Mouse (Mus musculus): ENCODE measurements around the gene Gbe1.

Gene Gbe1

GRCm38 (mm10) chr16:70358326-70358725 lies 44.6 kb downstream of the Gbe1 start:
- DNase-seq: no peak

DNA sequence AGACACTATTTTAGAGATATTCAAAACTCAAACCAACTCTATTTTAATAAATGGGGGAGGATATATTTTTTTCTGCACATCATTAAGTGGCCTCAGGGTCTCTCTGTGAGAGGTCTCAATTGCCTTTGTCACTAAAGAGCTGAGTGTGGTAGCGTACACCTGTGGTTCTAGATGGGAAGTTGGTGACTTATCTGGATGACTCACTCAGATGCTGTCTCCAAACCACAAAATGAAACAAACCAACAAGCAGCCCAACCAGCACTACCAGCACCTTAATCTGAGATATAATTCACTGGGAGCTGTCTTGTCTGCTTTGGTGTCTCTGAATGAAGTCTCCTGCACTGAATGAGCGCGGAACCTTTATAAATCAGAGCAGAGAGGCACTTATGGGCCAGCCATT lies 51.5 kb downstream of the Gbe1 start:
- no peak for DNase-seq

DNA sequence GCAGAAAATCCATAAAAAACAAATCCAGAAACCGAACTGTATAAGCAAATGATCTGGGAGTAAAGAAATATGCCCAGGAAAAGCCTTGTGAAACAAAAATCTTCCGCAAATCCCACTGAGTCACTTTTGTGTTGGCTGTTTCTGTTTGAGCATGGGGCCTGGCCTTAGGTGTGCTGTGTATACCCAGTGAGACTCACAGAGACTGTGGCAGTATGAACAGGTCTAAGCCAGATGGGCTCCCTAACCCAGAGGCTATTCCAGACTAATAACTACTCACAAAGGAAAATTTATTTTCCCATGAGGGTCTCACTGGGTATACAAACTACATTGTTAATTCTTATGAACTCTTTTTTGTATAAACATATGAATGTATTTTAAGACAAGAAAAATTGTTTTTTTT lies 67.3 kb downstream of the Gbe1 start:
- no peak for DNase-seq

DNA sequence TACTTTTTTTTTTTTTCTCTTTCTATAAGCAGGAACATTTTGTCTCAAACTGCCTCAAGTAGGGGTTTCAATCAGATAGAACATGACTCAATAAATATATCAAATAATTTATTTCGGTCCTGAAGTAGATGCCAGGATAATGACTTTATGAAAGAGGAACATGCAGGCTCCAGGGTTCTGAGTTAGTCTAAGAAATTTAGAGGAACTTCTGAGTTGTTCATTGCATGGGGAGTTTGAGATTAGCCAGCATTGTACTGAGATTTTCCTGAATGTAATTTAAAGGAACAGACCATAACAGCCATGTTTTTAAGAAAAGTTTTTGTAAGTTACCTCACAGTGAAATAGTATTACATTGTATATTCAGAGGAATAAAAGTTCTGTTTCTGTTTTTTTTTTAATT lies 71.7 kb downstream of the Gbe1 start:
- DNase-seq: no peak

GRCm38 (mm10) chr16:70387385-70387784 lies 73.6 kb downstream of the Gbe1 start:
- DNase-seq: no peak

- DNase-seq: no peak
These were observed 81.5 kb downstream of the Gbe1 start for GRCm38 (mm10) chr16:70395276-70395675.

DNA sequence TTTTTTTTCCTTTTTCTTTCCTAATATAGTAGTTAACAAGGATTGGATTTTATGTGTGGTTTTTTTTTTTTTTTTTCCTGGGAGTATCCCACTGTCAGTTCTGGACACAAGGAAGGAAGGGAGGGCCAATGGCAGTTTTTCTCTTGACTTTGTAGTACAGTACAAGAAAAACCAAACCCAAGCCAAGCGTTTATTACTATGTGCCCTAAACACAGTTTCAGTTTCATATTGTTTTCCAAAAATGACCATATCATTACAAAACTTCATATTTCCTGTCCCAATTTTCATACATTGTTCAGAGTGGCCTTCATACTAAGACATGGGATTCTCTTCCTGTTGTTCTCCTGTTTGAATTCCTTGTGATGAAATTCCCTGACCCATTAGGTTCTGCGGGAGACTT lies 94.0 kb downstream of the Gbe1 start:
- no peak for DNase-seq

DNA sequence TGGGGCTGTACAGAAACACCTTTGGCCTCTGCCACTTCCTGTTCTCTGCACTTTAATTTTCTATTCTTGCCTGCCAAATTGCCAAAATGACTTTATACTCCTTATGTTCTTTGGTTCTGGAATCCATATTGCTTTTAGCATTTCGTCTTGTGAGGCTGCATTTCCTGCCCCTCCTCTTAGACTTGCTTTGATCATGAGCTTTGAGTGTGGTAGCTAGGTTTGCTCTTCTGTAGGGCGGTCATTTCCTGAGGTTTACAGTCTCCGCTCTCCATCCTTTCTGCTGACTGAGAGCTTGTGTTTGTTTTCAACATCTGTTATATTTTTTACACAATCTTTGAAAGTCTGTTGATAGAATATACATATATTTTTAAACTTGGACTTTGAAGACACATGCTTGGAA lies 107.3 kb downstream of the Gbe1 start:
- no peak for DNase-seq

DNA sequence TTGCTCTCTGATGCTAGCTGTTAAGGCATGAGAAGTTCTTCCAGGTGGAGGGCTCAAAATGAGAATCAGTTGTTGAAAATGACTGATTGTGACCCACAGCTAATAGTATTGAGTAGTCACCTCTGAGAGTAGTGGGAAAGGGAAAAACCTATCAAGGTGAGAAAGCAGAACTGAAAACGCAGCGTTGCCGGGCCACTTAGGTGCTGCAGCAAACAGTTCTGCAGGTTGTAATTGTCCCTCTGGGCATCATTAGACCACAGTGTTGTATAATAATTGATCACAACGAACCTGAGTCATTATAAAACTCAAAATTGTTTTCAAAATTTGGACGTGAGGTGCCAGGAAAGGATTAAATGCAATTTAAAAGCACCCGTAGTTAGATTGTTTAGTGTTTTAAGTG lies 135.8 kb downstream of the Gbe1 start:
- DNase-seq: no peak

- DNase-seq: no peak
These were observed 161.8 kb downstream of the Gbe1 start for GRCm38 (mm10) chr16:70475583-70475982.

DNA sequence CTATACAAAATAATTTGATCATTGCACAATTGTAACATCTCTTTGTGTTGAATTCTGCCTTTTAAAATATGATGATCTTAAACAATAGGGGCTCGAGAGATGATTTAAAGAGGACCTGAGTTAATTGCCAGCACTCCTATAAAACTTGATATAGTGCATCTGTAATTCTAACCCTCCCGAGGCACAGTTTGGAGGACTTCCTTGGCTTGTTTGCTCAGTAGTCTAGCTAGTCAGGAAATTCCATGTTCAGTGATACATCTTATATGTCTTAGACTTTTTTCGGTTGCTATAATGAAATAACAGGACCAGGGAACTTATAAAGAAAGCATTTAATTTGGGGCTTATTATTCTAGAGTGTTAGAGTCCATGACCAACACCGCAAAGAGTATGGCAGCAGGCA lies 162.4 kb downstream of the Gbe1 start:
- no peak for DNase-seq

DNA sequence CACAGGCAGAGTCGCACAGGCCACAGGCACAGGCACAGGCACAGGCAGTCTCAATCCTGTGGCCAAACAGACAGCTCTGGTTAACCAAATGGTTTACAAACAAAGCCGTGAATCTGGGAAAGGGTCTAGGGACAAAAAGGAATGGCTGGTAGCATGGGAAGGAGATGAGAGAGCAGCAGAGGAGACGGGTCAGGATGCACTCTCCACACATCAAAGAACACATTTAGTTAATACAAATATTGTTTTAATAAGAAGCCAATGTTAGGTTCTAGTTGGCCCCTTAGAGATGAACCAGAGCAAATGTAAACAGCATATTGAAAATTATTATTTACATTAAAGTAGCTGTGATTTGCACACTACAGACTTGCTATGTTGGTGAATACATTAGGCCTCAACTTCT lies 166.7 kb downstream of the Gbe1 start:
- no peak for DNase-seq

GRCm38 (mm10) chr16:70506457-70506856 lies 192.7 kb downstream of the Gbe1 start:
- DNase-seq: no peak

- no peak for DNase-seq
These were observed 197.2 kb downstream of the Gbe1 start for GRCm38 (mm10) chr16:70510938-70511337.

GRCm38 (mm10) chr16:70522861-70523260 lies 209.1 kb downstream of the Gbe1 start:
- no peak for DNase-seq

- DNase-seq: no peak
These were observed 209.8 kb downstream of the Gbe1 start for GRCm38 (mm10) chr16:70523566-70523965.

DNA sequence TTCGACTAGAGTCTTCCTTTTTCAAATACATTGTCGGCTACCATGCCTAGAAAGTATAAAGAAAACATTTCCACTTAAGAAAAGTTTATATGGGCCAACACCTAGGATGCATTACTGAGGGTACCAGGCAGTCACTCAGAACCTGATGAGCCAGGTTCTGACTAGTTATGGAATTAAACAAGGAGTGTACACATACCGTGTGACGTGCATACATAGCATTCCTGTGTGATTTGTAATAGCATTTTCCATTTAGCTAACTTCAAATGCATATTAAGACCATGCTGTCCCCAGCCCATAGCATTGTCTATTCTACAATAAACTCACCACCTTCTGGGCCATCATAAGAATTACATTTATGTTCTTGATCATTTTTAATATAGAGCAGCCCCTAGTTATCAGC lies 210.5 kb downstream of the Gbe1 start:
- no peak for DNase-seq

DNA sequence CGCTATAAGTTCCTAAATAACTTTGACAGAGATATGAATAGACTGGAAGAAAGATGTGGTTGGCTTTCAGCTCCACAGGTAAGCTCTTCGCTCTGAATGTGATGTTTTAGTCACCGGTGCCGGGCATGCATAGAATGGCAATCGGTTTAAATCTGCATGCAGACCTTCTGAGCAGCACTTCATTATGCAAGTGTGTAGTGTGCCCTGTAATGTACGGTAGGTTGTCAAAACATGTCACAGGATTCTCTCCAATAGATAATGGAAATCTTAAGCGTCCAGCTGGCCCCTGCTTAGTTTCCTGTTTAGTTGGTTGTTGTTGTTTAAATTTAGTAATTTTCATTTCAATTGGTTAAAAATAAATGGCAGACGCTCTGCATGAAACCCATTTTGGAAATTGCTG lies 213.5 kb downstream of the Gbe1 start:
- DNase-seq: no peak

- no peak for DNase-seq
These were observed 221.5 kb downstream of the Gbe1 start for GRCm38 (mm10) chr16:70535224-70535623.

- no peak for DNase-seq
These were observed 237.1 kb downstream of the Gbe1 start for GRCm38 (mm10) chr16:70550835-70551234.

DNA sequence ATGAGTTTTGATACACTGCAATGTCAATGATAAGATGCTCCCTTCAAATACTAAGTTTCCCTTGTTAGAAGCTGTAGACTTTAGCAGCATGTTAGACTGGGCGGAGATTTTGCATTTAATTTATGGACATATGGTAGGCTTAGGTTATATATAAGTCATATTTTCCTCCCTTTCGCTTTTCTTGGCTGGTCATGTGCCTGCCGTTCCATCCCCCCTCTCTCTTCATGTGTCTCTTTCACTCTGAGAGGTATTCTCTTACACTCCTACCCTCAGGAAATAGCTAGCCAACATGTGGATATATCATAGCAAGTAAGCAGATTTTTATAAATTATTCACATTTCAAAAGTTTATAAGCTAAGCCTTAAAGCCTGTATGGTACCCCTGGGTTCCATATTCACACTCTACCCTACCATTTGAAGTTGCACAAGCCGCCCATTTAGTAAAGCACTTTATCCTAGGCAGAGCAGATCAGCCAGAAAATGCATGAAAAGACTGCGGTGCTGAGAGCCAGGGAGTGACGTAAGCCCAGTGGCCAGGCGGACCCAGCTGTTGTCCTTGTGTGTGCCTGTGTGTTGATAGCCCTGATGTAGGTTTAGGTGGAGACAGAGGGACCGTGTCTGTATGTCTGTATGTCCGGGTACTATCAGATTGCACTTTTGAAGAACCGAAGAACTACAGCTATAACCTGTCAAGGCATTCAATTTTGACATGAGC lies 248.0 kb downstream of the Gbe1 start:
- DNase-seq: peak; percentile 71

DNA sequence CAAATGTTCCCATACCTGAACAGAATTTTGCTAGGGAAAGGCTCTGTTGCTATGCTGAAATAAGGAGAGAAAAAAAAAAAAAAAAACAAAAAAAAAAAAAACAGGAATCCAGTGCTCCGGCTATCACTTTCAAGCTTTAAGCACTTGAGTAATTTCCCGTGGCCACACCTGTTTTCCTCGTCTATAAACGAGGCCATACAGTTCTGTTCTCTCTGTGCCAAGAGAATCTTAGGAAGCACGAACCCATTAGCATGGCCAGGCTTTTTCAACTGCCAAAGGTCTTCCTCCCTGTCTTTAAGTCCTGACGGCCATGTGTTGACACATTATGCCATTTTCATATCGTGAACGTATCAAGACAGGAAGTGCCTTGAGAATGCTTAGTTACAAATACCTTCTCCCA lies 248.8 kb downstream of the Gbe1 start:
- DNase-seq: no peak

DNA sequence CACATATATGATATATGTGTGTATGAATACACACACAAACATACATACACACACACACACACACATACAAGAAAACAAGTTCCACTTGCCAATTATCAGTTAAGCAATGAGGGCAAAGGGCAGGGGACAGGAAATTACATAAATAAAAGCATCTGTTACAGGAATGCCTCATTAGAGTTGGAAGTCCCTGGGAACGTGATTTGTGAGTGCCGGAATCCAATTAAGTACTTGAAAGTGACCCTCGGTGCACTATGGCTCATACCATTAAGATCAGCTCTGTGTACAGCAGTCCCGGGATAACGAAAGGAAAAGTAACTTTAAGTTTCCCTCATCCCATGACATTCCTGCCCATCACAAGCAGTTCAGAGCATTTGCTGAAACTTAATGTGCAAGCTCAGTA lies 249.7 kb downstream of the Gbe1 start:
- no peak for DNase-seq

DNA sequence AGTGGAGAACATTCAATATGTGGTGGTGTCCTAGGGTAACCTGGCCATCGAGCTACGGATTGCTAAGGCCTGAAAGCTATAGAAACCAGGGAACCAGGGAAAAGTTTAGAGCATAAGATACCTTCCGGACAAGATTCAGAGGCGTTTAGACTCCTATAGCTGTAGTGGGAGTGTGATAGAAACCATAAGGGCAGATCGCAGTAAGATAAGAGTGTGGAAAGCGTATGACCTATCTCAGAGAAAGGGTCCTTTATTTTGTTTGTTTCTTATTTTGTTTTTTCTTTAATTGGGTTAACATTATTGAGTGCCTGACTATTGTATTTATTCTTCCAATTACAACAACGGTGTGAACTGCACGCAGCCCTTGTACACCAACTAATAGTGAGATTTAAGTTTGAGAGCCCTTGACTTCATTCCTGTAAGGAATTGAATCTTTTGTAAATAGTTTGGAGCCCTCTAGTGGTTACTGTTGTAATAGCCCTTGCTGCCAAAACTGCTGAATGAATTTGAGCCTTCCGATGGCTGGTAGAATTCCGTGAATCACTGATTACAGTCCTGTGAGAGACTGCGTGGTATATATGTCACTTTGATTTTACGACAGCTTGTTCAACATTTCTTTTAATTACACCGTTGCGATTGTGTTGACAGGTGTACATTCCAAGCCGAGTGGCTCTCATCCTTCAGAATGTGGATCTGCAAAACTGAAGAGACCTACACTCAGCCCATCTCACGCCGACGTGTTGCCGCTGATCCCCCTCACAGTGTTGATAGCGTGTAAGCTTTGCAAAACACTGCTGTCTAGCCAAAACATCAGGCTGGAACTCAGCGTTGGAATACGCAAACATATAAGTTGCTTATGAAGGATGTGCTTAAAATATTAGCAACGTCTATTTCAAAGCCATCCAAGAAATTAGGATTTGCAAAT lies 254.9 kb downstream of the Gbe1 start:
- peak; percentile 55 for DNase-seq
